In the genomic region with DNA sequence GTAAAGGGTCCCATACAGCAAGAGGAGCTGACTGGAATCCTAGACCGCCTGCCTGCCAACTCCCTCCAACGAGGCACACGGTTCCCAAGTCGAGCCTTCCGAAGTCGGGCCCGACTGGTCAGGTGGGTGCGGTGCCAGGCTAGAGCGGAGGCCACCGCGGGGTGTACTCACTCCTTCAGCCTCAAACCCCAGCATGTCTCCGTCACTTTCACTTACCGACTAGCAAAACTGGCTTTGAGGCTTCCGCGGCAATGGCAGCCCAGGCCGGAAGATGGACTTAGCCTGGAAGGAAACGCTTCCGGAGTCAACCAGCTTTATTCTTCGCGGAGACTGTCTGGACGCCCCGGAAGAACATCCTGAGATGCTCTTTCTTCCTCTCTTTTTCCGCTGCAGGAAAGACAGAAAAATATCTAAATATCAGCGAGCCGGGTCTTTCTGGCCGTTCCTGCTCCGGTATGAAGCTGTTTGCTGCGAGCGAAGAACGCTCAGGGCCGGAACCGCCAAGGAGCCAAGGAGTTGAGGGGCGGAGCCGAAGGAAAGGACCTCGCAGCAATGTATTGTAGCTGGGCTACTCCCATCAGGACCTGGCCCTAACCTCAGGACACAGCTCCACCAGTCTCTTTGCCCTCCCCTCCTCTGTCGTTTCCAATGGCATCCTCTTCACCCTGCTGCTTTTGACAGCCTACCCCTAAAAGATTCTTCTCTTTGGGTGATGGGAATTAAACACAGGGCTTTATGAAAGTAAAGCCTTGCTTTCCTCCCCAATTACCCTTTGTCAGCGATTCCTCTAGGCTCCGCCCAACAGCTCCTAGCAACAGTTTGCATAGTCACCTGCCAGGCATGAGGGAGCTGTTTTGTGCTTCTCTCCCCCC, we compare ENCODE assay signal across 8 mouse cellular contexts. TPM values are rescaled to one million over a fixed set of nuclear protein-coding genes. Genes with fewer than 3 reads are reported as not detected.
A peak's percentile ranks its signal among the peaks of the same experiment; 100 is the strongest.
DNase-seq lines count a peak whose midpoint lies in the region; ATAC-seq lines count a peak whose summit lies in the region.

No protein-coding gene starts in this region.

- H3K36me3 ChIP-seq in intestine, embryonic 15.5 days: no peaks in the 10 kb centered on the region; the same call in 1 of the 2 replicates

- H3K4me3 ChIP-seq in intestine, embryonic 15.5 days (replicated peaks): peak overlapping the region; percentile 65

- H3K9me3 ChIP-seq in intestine, embryonic 15.5 days: no peaks in the 10 kb centered on the region

- H3K27ac ChIP-seq in intestine, embryonic 15.5 days: peak overlapping the region; percentile 95

- WGBS in intestine, embryonic 15.5 days: 0% methylated on average over 38 of the region's 38 CpGs

- 0 out of 2 replicates have a peak, but pooled peaks cover 7% of the 10 kb centered on the region for H3K4me1 ChIP-seq in intestine, embryonic 15.5 days (replicated peaks)

- peak overlapping the region; percentile 75 for H3K4me2 ChIP-seq in intestine, embryonic 15.5 days (replicated peaks)

- ATAC-seq in intestine, embryonic 15.5 days: peak; percentile 94
- peak; percentile 95 for ATAC-seq in megakaryocyte-erythroid progenitor cell, adult 5-6 weeks (replicated peaks; ENCODE audit: low FRiP score, low TSS enrichment, poor library complexity, severe bottlenecking)

- intact Hi-C loops in left cerebral cortex, postnatal 14 days (cut with DNase I): no loop called here

- H3K9ac ChIP-seq in intestine, embryonic 15.5 days: peak overlapping the region; percentile 72

- peak; percentile 83 for DNase-seq in adrenal gland, adult 8-10 months
- peak; percentile 75 for DNase-seq in embryo, embryonic 11.5 days (ENCODE audit: low read depth, low spot score)
- peak; percentile 76 for DNase-seq in gastrocnemius, postnatal 25 days
- DNase-seq in left cerebral cortex, postnatal 14 days (ENCODE audit: low spot score in 2 of 2): peak; percentile 87 to 92
- peak; percentile 78 for DNase-seq in right cerebral cortex, postnatal 14 days
- DNase-seq in urinary bladder, postnatal 25 days (ENCODE audit: low spot score): peak; percentile 70

- H3K27me3 ChIP-seq in intestine, embryonic 15.5 days (replicated peaks): no peaks in the 10 kb centered on the region

RNA-seq across cellular contexts. Expression of gene Rc3h2, which starts 8.1 kb away (rescaled TPM):
- 10 to 100 TPM; 35.5 to 62.9 (median 52.4) TPM for total RNA-seq in adrenal gland, adult 8-10 months (2022)
- total RNA-seq in gastrocnemius, postnatal 25 days (2021): 10 to 100 TPM; 33.4 to 40.7 TPM
- 10.8 and 12.1 TPM in 2 replicates for polyA plus RNA-seq in intestine, embryonic 15.5 days (2015; fragmentation: Nextera tagmentation; extraction: Ambion mirVana)
- 10 to 100 TPM; 81.1 to 92.8 TPM for total RNA-seq in left cerebral cortex, postnatal 14 days (2021)
- total RNA-seq in megakaryocyte-erythroid progenitor cell, adult 5-6 weeks (2014; fragmentation: Nextera tagmentation): 37.6 and 40.7 TPM in 2 replicates
- total RNA-seq in megakaryocyte-erythroid progenitor cell, adult 5-6 weeks (2017): 23.6 and 33.5 TPM in 2 replicates

RNA-seq across cellular contexts. Expression of gene Zbtb26, which starts 12.1 kb away (rescaled TPM):
- total RNA-seq in adrenal gland, adult 8-10 months (2022): 10 to 100 TPM in 3 of 4 experiments, 1 to 10 TPM in 1; 7.6 to 12.3 (median 11.3) TPM
- total RNA-seq in gastrocnemius, postnatal 25 days (2021): 1 to 10 TPM; 3.7 to 4.0 TPM
- 5.2 and 5.5 TPM in 2 replicates for polyA plus RNA-seq in intestine, embryonic 15.5 days (2015; fragmentation: Nextera tagmentation; extraction: Ambion mirVana)
- total RNA-seq in left cerebral cortex, postnatal 14 days (2021): 1 to 10 TPM; 8.9 to 9.3 TPM
- total RNA-seq in megakaryocyte-erythroid progenitor cell, adult 5-6 weeks (2014; fragmentation: Nextera tagmentation): 10.7 and 11.8 TPM in 2 replicates
- total RNA-seq in megakaryocyte-erythroid progenitor cell, adult 5-6 weeks (2017): 8.7 and 13.7 TPM in 2 replicates

RNA-seq across cellular contexts. Expression of gene Zbtb6, which starts 12.1 kb away (rescaled TPM):
- 10 to 100 TPM; 15.4 to 17.6 (median 16.7) TPM for total RNA-seq in adrenal gland, adult 8-10 months (2022)
- 1 to 10 TPM; 2.9 to 3.1 TPM for total RNA-seq in gastrocnemius, postnatal 25 days (2021)
- polyA plus RNA-seq in intestine, embryonic 15.5 days (2015; fragmentation: Nextera tagmentation; extraction: Ambion mirVana): 4.9 and 6.1 TPM in 2 replicates
- 10 to 100 TPM; 12.5 to 13.9 TPM for total RNA-seq in left cerebral cortex, postnatal 14 days (2021)
- 11.4 and 12.4 TPM in 2 replicates for total RNA-seq in megakaryocyte-erythroid progenitor cell, adult 5-6 weeks (2014; fragmentation: Nextera tagmentation)
- total RNA-seq in megakaryocyte-erythroid progenitor cell, adult 5-6 weeks (2017): 29.2 and 30.6 TPM in 2 replicates

RNA-seq across cellular contexts. Expression of gene Rabgap1, which starts 12.2 kb away (rescaled TPM):
- total RNA-seq in adrenal gland, adult 8-10 months (2022): 10 to 100 TPM; 59.7 to 90.2 (median 74.4) TPM
- 10 to 100 TPM; 25.3 to 27.2 TPM for total RNA-seq in gastrocnemius, postnatal 25 days (2021)
- polyA plus RNA-seq in intestine, embryonic 15.5 days (2015; fragmentation: Nextera tagmentation; extraction: Ambion mirVana): 28.9 and 32.5 TPM in 2 replicates
- total RNA-seq in left cerebral cortex, postnatal 14 days (2021): 10 to 100 TPM; 84.3 to 85.5 TPM
- total RNA-seq in megakaryocyte-erythroid progenitor cell, adult 5-6 weeks (2014; fragmentation: Nextera tagmentation): 25.0 and 28.0 TPM in 2 replicates
- total RNA-seq in megakaryocyte-erythroid progenitor cell, adult 5-6 weeks (2017): 39.7 and 49.2 TPM in 2 replicates

Comparison
In these comparisons a context has a peak if more than half of its experiments do, and no peak if none do; other contexts are left out.
1. Peak in every context shown above with its lines: DNase-seq, ATAC-seq, H3K4me3 ChIP-seq and H3K27ac ChIP-seq.